Mouse (Mus musculus): Measurements from ENCODE around the gene Flot2. TPM values are rescaled to one million over a fixed set of nuclear protein-coding genes. Genes with fewer than 3 reads are reported as not detected.
"Not testable (repeated sequence)": the region's sequence is repeated elsewhere in the genome, so short reads cannot be mapped to it uniquely, and the experiment has no call there.

Flot2 gene
- polyA plus RNA-seq, 1 experiment from 2014 or later, result 25.9 TPM

GRCm38 (mm10) chr11:78036791-78037190 lies 940 bp upstream of the Flot2 start:
- peaks cover 34% of the 10 kb centered on the region for H3K4me1 ChIP-seq (ENCODE audit: insufficient read depth)
- H3K4me2 ChIP-seq (ENCODE audit: low read depth, low read length), result no peak overlapping the region
- no peak for DNase-seq
- H3K36me3 ChIP-seq (replicated peaks; ENCODE audit: insufficient read depth, low read length), result peaks cover 7% of the 10 kb centered on the region; the same call in 1 of the 2 replicates
- H3K9ac ChIP-seq (replicated peaks), result no peak overlapping the region
- TF ChIP-seq EP300 (IDR thresholded peaks at IDR 0.05; ENCODE audit: low read depth) (no peak), CTCF (IDR thresholded peaks at IDR 0.05; ENCODE audit: low read depth) (no peak)
- no peak overlapping the region for H3K4me3 ChIP-seq (ENCODE audit: low read depth, low read length)
- H3K9me3 ChIP-seq (ENCODE audit: low read length), result no peaks in the 10 kb centered on the region
- WGBS (ENCODE audit: insufficient replicate concordance), result 87% methylated on average over 10 of the region's 10 CpGs
- ATAC-seq, result no peak
- no peak overlapping the region for H3K27ac ChIP-seq (ENCODE audit: low read depth)
- no peaks in the 10 kb centered on the region for H3K27me3 ChIP-seq (ENCODE audit: insufficient read depth, low read length)

- ATAC-seq (no peak), DNase-seq (no peak)
- Histone ChIP-seq H3K4me3 (ENCODE audit: low read depth, low read length) (no peak overlapping the region), H3K27me3 (ENCODE audit: insufficient read depth, low read length) (no peaks in the 10 kb centered on the region), H3K36me3 (replicated peaks; ENCODE audit: insufficient read depth, low read length) (no peaks in the 10 kb centered on the region), H3K27ac (ENCODE audit: low read depth) (no peak overlapping the region), H3K4me2 (ENCODE audit: low read depth, low read length) (no peak overlapping the region), H3K9ac (replicated peaks) (no peak overlapping the region), H3K9me3 (ENCODE audit: low read length) (no peaks in the 10 kb centered on the region), H3K4me1 (ENCODE audit: insufficient read depth) (peaks cover 23% of the 10 kb centered on the region)
- WGBS (ENCODE audit: insufficient replicate concordance), result 54% methylated on average over 2 of the region's 2 CpGs
- TF ChIP-seq CTCF (IDR thresholded peaks at IDR 0.05; ENCODE audit: low read depth) (peak; percentile 43), EP300 (IDR thresholded peaks at IDR 0.05; ENCODE audit: low read depth) (no peak)
Measured at GRCm38 (mm10) chr11:78040878-78041277, 3.1 kb downstream of the Flot2 start.

- not testable (repeated sequence) for ATAC-seq
- 88% methylated on average over 4 of the region's 4 CpGs for WGBS (ENCODE audit: insufficient replicate concordance)
Measured at GRCm38 (mm10) chr11:78042290-78042870, 4.6 kb downstream of the Flot2 start.

GRCm38 (mm10) chr11:78044758-78045251 lies 7.1 kb downstream of the Flot2 start:
- H3K9ac ChIP-seq (replicated peaks), result no peak overlapping the region
- ATAC-seq, result peak; percentile 97
- H3K27ac ChIP-seq (ENCODE audit: low read depth), result peak overlapping the region; percentile 86
- 49% methylated on average over 5 of the region's 5 CpGs for WGBS (ENCODE audit: insufficient replicate concordance)
- TF ChIP-seq CTCF (IDR thresholded peaks at IDR 0.05; ENCODE audit: low read depth), result no peak
- TF ChIP-seq EP300 (IDR thresholded peaks at IDR 0.05; ENCODE audit: low read depth), result peak; percentile 49
- H3K27me3 ChIP-seq (ENCODE audit: insufficient read depth, low read length), result no peaks in the 10 kb centered on the region
- H3K4me2 ChIP-seq (ENCODE audit: low read depth, low read length), result no peak overlapping the region
- H3K4me3 ChIP-seq (ENCODE audit: low read depth, low read length), result no peak overlapping the region
- no peaks in the 10 kb centered on the region for H3K4me1 ChIP-seq (ENCODE audit: insufficient read depth)
- H3K36me3 ChIP-seq (replicated peaks; ENCODE audit: insufficient read depth, low read length), result no peaks in the 10 kb centered on the region
- DNase-seq, result peak; percentile 81
- no peaks in the 10 kb centered on the region for H3K9me3 ChIP-seq (ENCODE audit: low read length)

More at GRCm38 (mm10) chr11:78042290-78042870, 4.6 kb downstream of the Flot2 start:
- not testable (repeated sequence) for H3K4me3 ChIP-seq (ENCODE audit: low read depth, low read length); H3K36me3 ChIP-seq (replicated peaks; ENCODE audit: insufficient read depth, low read length); DNase-seq; H3K4me2 ChIP-seq (ENCODE audit: low read depth, low read length); H3K27ac ChIP-seq (ENCODE audit: low read depth); H3K9ac ChIP-seq (replicated peaks); H3K27me3 ChIP-seq (ENCODE audit: insufficient read depth, low read length); H3K9me3 ChIP-seq (ENCODE audit: low read length)
- peaks cover 18% of the 10 kb centered on the region for H3K4me1 ChIP-seq (ENCODE audit: insufficient read depth)
- peak; percentile 10; the same call in 1 of the 2 replicates for TF ChIP-seq CTCF (IDR thresholded peaks at IDR 0.05; ENCODE audit: low read depth)

GRCm38 (mm10) chr11:78048637-78049036 lies 10.9 kb downstream of the Flot2 start:
- not testable (repeated sequence) for H3K4me1 ChIP-seq (ENCODE audit: insufficient read depth); ATAC-seq; DNase-seq; H3K36me3 ChIP-seq (replicated peaks; ENCODE audit: insufficient read depth, low read length); H3K4me2 ChIP-seq (ENCODE audit: low read depth, low read length); H3K9me3 ChIP-seq (ENCODE audit: low read length); H3K27me3 ChIP-seq (ENCODE audit: insufficient read depth, low read length); H3K27ac ChIP-seq (ENCODE audit: low read depth); H3K4me3 ChIP-seq (ENCODE audit: low read depth, low read length); H3K9ac ChIP-seq (replicated peaks)
- WGBS (ENCODE audit: insufficient replicate concordance), result 100% methylated on average over 2 of the region's 4 CpGs

- Histone ChIP-seq H3K4me3 (ENCODE audit: low read depth, low read length) (no peak overlapping the region), H3K4me2 (ENCODE audit: low read depth, low read length) (no peak overlapping the region; the same call in 1 of the 2 replicates), H3K27ac (ENCODE audit: low read depth) (no peak overlapping the region), H3K36me3 (replicated peaks; ENCODE audit: insufficient read depth, low read length) (peaks cover 20% of the 10 kb centered on the region), H3K4me1 (ENCODE audit: insufficient read depth) (peaks cover 10% of the 10 kb centered on the region; the same call in 1 of the 2 replicates), H3K9me3 (ENCODE audit: low read length) (no peaks in the 10 kb centered on the region), H3K27me3 (ENCODE audit: insufficient read depth, low read length) (no peaks in the 10 kb centered on the region), H3K9ac (replicated peaks) (0 out of 2 replicates have a peak overlapping the region, but pooled peaks have one; percentile 30)
- 59% methylated on average over 8 of the region's 8 CpGs for WGBS (ENCODE audit: insufficient replicate concordance)
- ATAC-seq (no peak), DNase-seq (no peak)
- TF ChIP-seq EP300 (IDR thresholded peaks at IDR 0.05; ENCODE audit: low read depth), result no peak
- no peak for TF ChIP-seq CTCF (IDR thresholded peaks at IDR 0.05; ENCODE audit: low read depth)
Measured at GRCm38 (mm10) chr11:78053078-78053477, 15.3 kb downstream of the Flot2 start.

Measured in liver, postnatal 0 days (tissue).